Mouse (Mus musculus): ENCODE results near the gene Pgrmc1. TPM values are rescaled to one million over a fixed set of nuclear protein-coding genes. Genes with fewer than 3 reads are reported as not detected.

Gene Pgrmc1
- polyA plus RNA-seq, 1 experiment from 2014 or later: 245 TPM

GRCm38 (mm10) chrX:36628102-36628501 is 30.1 kb downstream of the Pgrmc1 start:
- Histone ChIP-seq H3K9ac (replicated peaks; ENCODE audit: low read depth, low read length) (no peak overlapping the region), H3K36me3 (ENCODE audit: control insufficient read depth, insufficient read depth, low read length) (no peaks in the 10 kb centered on the region), H3K4me1 (ENCODE audit: control insufficient read depth, insufficient read depth, low read length) (no peaks in the 10 kb centered on the region), H3K9me3 (ENCODE audit: control insufficient read depth, low read depth, low read length) (no peaks in the 10 kb centered on the region), H3K4me2 (replicated peaks; ENCODE audit: low read depth, low read length) (no peak overlapping the region), H3K27me3 (ENCODE audit: control insufficient read depth, insufficient read depth, low read length) (no peaks in the 10 kb centered on the region), H3K27ac (ENCODE audit: low read length) (no peak overlapping the region), H3K4me3 (ENCODE audit: low read depth, low read length) (no peak overlapping the region)
- no peak for ATAC-seq (ENCODE audit: insufficient number of reproducible peaks, insufficient read depth, low FRiP score, low read depth)
- WGBS: 60% methylated on average over 3 of the region's 3 CpGs

GRCm38 (mm10) chrX:36630771-36631170 is 32.8 kb downstream of the Pgrmc1 start:
- no peak for ATAC-seq (ENCODE audit: insufficient number of reproducible peaks, insufficient read depth, low FRiP score, low read depth)
- Histone ChIP-seq H3K9ac (replicated peaks; ENCODE audit: low read depth, low read length) (no peak overlapping the region), H3K4me2 (replicated peaks; ENCODE audit: low read depth, low read length) (no peak overlapping the region), H3K27ac (ENCODE audit: low read length) (no peak overlapping the region), H3K4me1 (ENCODE audit: control insufficient read depth, insufficient read depth, low read length) (no peaks in the 10 kb centered on the region), H3K36me3 (ENCODE audit: control insufficient read depth, insufficient read depth, low read length) (no peaks in the 10 kb centered on the region), H3K4me3 (ENCODE audit: low read depth, low read length) (no peak overlapping the region), H3K27me3 (ENCODE audit: control insufficient read depth, insufficient read depth, low read length) (no peaks in the 10 kb centered on the region), H3K9me3 (ENCODE audit: control insufficient read depth, low read depth, low read length) (no peaks in the 10 kb centered on the region)
- WGBS: 8% methylated on average over 1 of the region's 1 CpGs

GRCm38 (mm10) chrX:36640046-36640445 is 42.0 kb downstream of the Pgrmc1 start:
- Histone ChIP-seq H3K9me3 (ENCODE audit: control insufficient read depth, low read depth, low read length) (no peaks in the 10 kb centered on the region), H3K4me3 (ENCODE audit: low read depth, low read length) (no peak overlapping the region), H3K36me3 (ENCODE audit: control insufficient read depth, insufficient read depth, low read length) (no peaks in the 10 kb centered on the region), H3K4me2 (replicated peaks; ENCODE audit: low read depth, low read length) (no peak overlapping the region), H3K27me3 (ENCODE audit: control insufficient read depth, insufficient read depth, low read length) (no peaks in the 10 kb centered on the region), H3K27ac (ENCODE audit: low read length) (no peak overlapping the region), H3K9ac (replicated peaks; ENCODE audit: low read depth, low read length) (no peak overlapping the region), H3K4me1 (ENCODE audit: control insufficient read depth, insufficient read depth, low read length) (no peaks in the 10 kb centered on the region)
- WGBS: 82% methylated on average over 6 of the region's 6 CpGs
- no peak for ATAC-seq (ENCODE audit: insufficient number of reproducible peaks, insufficient read depth, low FRiP score, low read depth)

GRCm38 (mm10) chrX:36644657-36645551 is 46.9 kb downstream of the Pgrmc1 start, which contains the start of gene Akap17b:
Akap17b (minus strand) TSS chrX:36645395.
- Histone ChIP-seq H3K4me3 (ENCODE audit: low read depth, low read length) (peak within 1 kb of the TSS; percentile 46), H3K9ac (replicated peaks; ENCODE audit: low read depth, low read length) (peak within 1 kb of the TSS; percentile 28), H3K4me1 (ENCODE audit: control insufficient read depth, insufficient read depth, low read length) (no peaks in the 10 kb centered on the region), H3K27ac (ENCODE audit: low read length) (no peak within 1 kb of the TSS), H3K4me2 (replicated peaks; ENCODE audit: low read depth, low read length) (peak within 1 kb of the TSS; percentile 28), H3K36me3 (ENCODE audit: control insufficient read depth, insufficient read depth, low read length) (no peaks in the 10 kb centered on the region), H3K27me3 (ENCODE audit: control insufficient read depth, insufficient read depth, low read length) (no peaks in the 10 kb centered on the region), H3K9me3 (ENCODE audit: control insufficient read depth, low read depth, low read length) (no peaks in the 10 kb centered on the region)
- peak; percentile 94 for ATAC-seq (ENCODE audit: insufficient number of reproducible peaks, insufficient read depth, low FRiP score, low read depth)
- 19% methylated on average over 59 of the region's 60 CpGs for WGBS

Other genes starting within 250 kb of the Pgrmc1 start
- not detected in 2 replicates for gene Gm6268, start 196.9 kb upstream of the Pgrmc1 start, polyA plus RNA-seq (2014; fragmentation: Nextera tagmentation; extraction: Ambion mirVana)
- gene Gm14569, start 106.4 kb upstream of the Pgrmc1 start, polyA plus RNA-seq (2014; fragmentation: Nextera tagmentation; extraction: Ambion mirVana): not detected in 2 replicates
- gene Akap17b, start 47.2 kb downstream of the Pgrmc1 start, polyA plus RNA-seq (2014; fragmentation: Nextera tagmentation; extraction: Ambion mirVana): 2.3 and 2.4 TPM in 2 replicates
- gene Slc25a43, start 145.5 kb downstream of the Pgrmc1 start, polyA plus RNA-seq (2014; fragmentation: Nextera tagmentation; extraction: Ambion mirVana): 1.4 and 1.7 TPM in 2 replicates
- 560 and 599 TPM in 2 replicates for gene Slc25a5, start 197.4 kb downstream of the Pgrmc1 start, polyA plus RNA-seq (2014; fragmentation: Nextera tagmentation; extraction: Ambion mirVana)